Mouse (Mus musculus) neural tube, embryonic 12.5 days (tissue): ENCODE measurements at regions not wholly inside any gene's neighbourhood (a gene's known extent, or its start where the extent isn't known, plus 50 kb on each side); places are given as distances from the start of the nearest gene placed in this dataset.

Source experiments
- ATAC-seq: fragments of 200-750 bp; cut with Nextera tagmentation; 2 replicates; pipeline ENCODE4 v1.8.0; 2017; ENCODE audit warnings: low read depth, mild to moderate bottlenecking, moderate TSS enrichment, moderate library complexity; ENCODE audit not compliant: low FRiP score
- H3K27ac ChIP-seq: fragments of 300-500 bp; sonication (generic); 2 replicates; pipeline ENCODE4 v1.5.1; 2016
- H3K27me3 ChIP-seq: fragments of 300-500 bp; sonication (generic); replicated peaks from 2 replicates; pipeline ENCODE4 v1.6.1; 2016; ENCODE audit warnings: mild to moderate bottlenecking
- H3K36me3 ChIP-seq: fragments of 300-500 bp; sonication (generic); 2 replicates; pipeline ENCODE4 v1.6.1; 2016; ENCODE audit warnings: mild to moderate bottlenecking
- H3K4me1 ChIP-seq: fragments of 300-500 bp; sonication (generic); 2 replicates; pipeline ENCODE4 v1.6.1; 2016
- H3K4me2 ChIP-seq: fragments of 300-500 bp; sonication (generic); replicated peaks from 2 replicates; pipeline ENCODE4 v1.6.1; 2016; ENCODE audit warnings: mild to moderate bottlenecking
- H3K4me3 ChIP-seq: fragments of 300-500 bp; sonication (generic); 2 replicates; pipeline ENCODE4 v1.5.1; 2016
- H3K9ac ChIP-seq: fragments of 300-500 bp; sonication (generic); 2 replicates; pipeline ENCODE4 v1.6.1; 2016; ENCODE audit warnings: mild to moderate bottlenecking
- H3K9me3 ChIP-seq: fragments of 300-500 bp; sonication (generic); 2 replicates; pipeline ENCODE4 v1.6.1; 2016; ENCODE audit warnings: mild to moderate bottlenecking
- WGBS: fragments of 180-500 bp; shearing (Covaris S2); methylation state at CpG from one replicate; pipeline ENCODE4 v1.1.7; 2016; 5-methylcytosine and 5-hydroxymethylcytosine counted together

GRCm38 (mm10) chr10:109515225-109515624 lies 504.4 kb upstream of the Syt1 start:
- no peaks in the 10 kb centered on the region for H3K36me3 ChIP-seq
- H3K4me2 ChIP-seq: no peak overlapping the region
- H3K27me3 ChIP-seq: no peaks in the 10 kb centered on the region
- ATAC-seq: no peak
- no peak overlapping the region for H3K9ac ChIP-seq
- no peak overlapping the region for H3K4me3 ChIP-seq
- H3K27ac ChIP-seq: no peak overlapping the region
- H3K4me1 ChIP-seq: no peaks in the 10 kb centered on the region
- 94% methylated on average over 3 of the region's 3 CpGs for WGBS
- H3K9me3 ChIP-seq: no peaks in the 10 kb centered on the region

- no peaks in the 10 kb centered on the region for H3K27me3 ChIP-seq
- no peaks in the 10 kb centered on the region for H3K4me1 ChIP-seq
- H3K9ac ChIP-seq: no peak overlapping the region
- H3K36me3 ChIP-seq: no peaks in the 10 kb centered on the region
- WGBS: 83% methylated on average over 1 of the region's 1 CpGs
- H3K4me3 ChIP-seq: no peak overlapping the region
- H3K27ac ChIP-seq: no peak overlapping the region
- no peaks in the 10 kb centered on the region for H3K9me3 ChIP-seq
- ATAC-seq: no peak
- H3K4me2 ChIP-seq: no peak overlapping the region
Observed at GRCm38 (mm10) chr10:109510917-109511715, 500.3 kb upstream of the Syt1 start.

GRCm38 (mm10) chr10:109508553-109508952 lies 497.8 kb upstream of the Syt1 start:
- Histone ChIP-seq H3K9me3 (no peaks in the 10 kb centered on the region), H3K4me1 (no peaks in the 10 kb centered on the region), H3K36me3 (no peaks in the 10 kb centered on the region), H3K27ac (no peak overlapping the region), H3K9ac (no peak overlapping the region), H3K27me3 (no peaks in the 10 kb centered on the region), H3K4me2 (no peak overlapping the region), H3K4me3 (no peak overlapping the region)
- no peak for ATAC-seq
- WGBS: 68% methylated on average over 1 of the region's 1 CpGs

GRCm38 (mm10) chr10:109507228-109507627 lies 496.4 kb upstream of the Syt1 start:
- no peaks in the 10 kb centered on the region for H3K36me3 ChIP-seq
- no peaks in the 10 kb centered on the region for H3K27me3 ChIP-seq
- no peak for ATAC-seq
- H3K4me2 ChIP-seq: no peak overlapping the region
- H3K4me3 ChIP-seq: no peak overlapping the region
- H3K4me1 ChIP-seq: no peaks in the 10 kb centered on the region
- H3K9ac ChIP-seq: no peak overlapping the region
- no peaks in the 10 kb centered on the region for H3K9me3 ChIP-seq
- WGBS: 80% methylated on average over 3 of the region's 3 CpGs
- H3K27ac ChIP-seq: no peak overlapping the region

GRCm38 (mm10) chr10:109504683-109505082 lies 493.9 kb upstream of the Syt1 start:
- 56% methylated on average over 4 of the region's 4 CpGs for WGBS
- no peaks in the 10 kb centered on the region for H3K36me3 ChIP-seq

GRCm38 (mm10) chr10:109500861-109501260 lies 490.1 kb upstream of the Syt1 start:
- H3K27ac ChIP-seq: no peak overlapping the region
- no peak overlapping the region for H3K9ac ChIP-seq
- H3K4me2 ChIP-seq: no peak overlapping the region
- H3K4me3 ChIP-seq: no peak overlapping the region
- no peaks in the 10 kb centered on the region for H3K9me3 ChIP-seq
- ATAC-seq: no peak
- H3K36me3 ChIP-seq: no peaks in the 10 kb centered on the region
- H3K27me3 ChIP-seq: no peaks in the 10 kb centered on the region
- no peaks in the 10 kb centered on the region for H3K4me1 ChIP-seq

More at GRCm38 (mm10) chr10:109504683-109505082, 493.9 kb upstream of the Syt1 start:
- H3K27me3 ChIP-seq: no peaks in the 10 kb centered on the region
- ATAC-seq: no peak
- no peak overlapping the region for H3K27ac ChIP-seq
- no peak overlapping the region for H3K4me3 ChIP-seq
- no peak overlapping the region for H3K4me2 ChIP-seq
- no peaks in the 10 kb centered on the region for H3K9me3 ChIP-seq
- H3K4me1 ChIP-seq: no peaks in the 10 kb centered on the region
- no peak overlapping the region for H3K9ac ChIP-seq

GRCm38 (mm10) chr10:109498301-109498700 lies 487.5 kb upstream of the Syt1 start:
- no peak overlapping the region for H3K9ac ChIP-seq
- no peaks in the 10 kb centered on the region for H3K4me1 ChIP-seq
- 63% methylated on average over 3 of the region's 3 CpGs for WGBS
- ATAC-seq: no peak
- no peak overlapping the region for H3K4me3 ChIP-seq
- H3K9me3 ChIP-seq: no peaks in the 10 kb centered on the region
- no peak overlapping the region for H3K4me2 ChIP-seq
- no peaks in the 10 kb centered on the region for H3K36me3 ChIP-seq
- no peaks in the 10 kb centered on the region for H3K27me3 ChIP-seq
- H3K27ac ChIP-seq: no peak overlapping the region

- H3K9ac ChIP-seq: no peak overlapping the region
- no peaks in the 10 kb centered on the region for H3K36me3 ChIP-seq
- WGBS: 86% methylated on average over 10 of the region's 10 CpGs
- H3K27ac ChIP-seq: no peak overlapping the region
- H3K27me3 ChIP-seq: no peaks in the 10 kb centered on the region
- no peak overlapping the region for H3K4me3 ChIP-seq
- H3K4me2 ChIP-seq: no peak overlapping the region
- H3K4me1 ChIP-seq: no peaks in the 10 kb centered on the region
- H3K9me3 ChIP-seq: no peaks in the 10 kb centered on the region
- 0 out of 2 replicates have a peak, but pooled peaks have one; percentile 17 for ATAC-seq
Observed at GRCm38 (mm10) chr10:109496161-109496560, 485.4 kb upstream of the Syt1 start.

GRCm38 (mm10) chr10:109490765-109491164 lies 480.0 kb upstream of the Syt1 start:
- no peaks in the 10 kb centered on the region for H3K4me1 ChIP-seq
- no peaks in the 10 kb centered on the region for H3K36me3 ChIP-seq
- no peak overlapping the region for H3K4me2 ChIP-seq
- H3K27me3 ChIP-seq: no peaks in the 10 kb centered on the region
- H3K9me3 ChIP-seq: no peaks in the 10 kb centered on the region
- H3K4me3 ChIP-seq: no peak overlapping the region
- no peak for ATAC-seq
- no peak overlapping the region for H3K9ac ChIP-seq
- WGBS: 88% methylated on average over 4 of the region's 4 CpGs
- no peak overlapping the region for H3K27ac ChIP-seq

GRCm38 (mm10) chr10:109488000-109488399 lies 477.2 kb upstream of the Syt1 start:
- H3K27me3 ChIP-seq: no peaks in the 10 kb centered on the region
- ATAC-seq: no peak
- no peaks in the 10 kb centered on the region for H3K9me3 ChIP-seq
- H3K27ac ChIP-seq: no peak overlapping the region
- H3K4me3 ChIP-seq: no peak overlapping the region
- no peak overlapping the region for H3K9ac ChIP-seq
- WGBS: 86% methylated on average over 1 of the region's 1 CpGs
- no peaks in the 10 kb centered on the region for H3K4me1 ChIP-seq
- H3K4me2 ChIP-seq: no peak overlapping the region
- no peaks in the 10 kb centered on the region for H3K36me3 ChIP-seq

- H3K9me3 ChIP-seq: no peaks in the 10 kb centered on the region
- H3K9ac ChIP-seq: no peak overlapping the region
- no peaks in the 10 kb centered on the region for H3K27me3 ChIP-seq
- H3K4me1 ChIP-seq: no peaks in the 10 kb centered on the region
- WGBS: 84% methylated on average over 7 of the region's 7 CpGs
- no peak overlapping the region for H3K4me3 ChIP-seq
- H3K4me2 ChIP-seq: no peak overlapping the region
- H3K27ac ChIP-seq: no peak overlapping the region
- ATAC-seq: no peak
- no peaks in the 10 kb centered on the region for H3K36me3 ChIP-seq
Observed at GRCm38 (mm10) chr10:109486917-109487604, 476.3 kb upstream of the Syt1 start.

GRCm38 (mm10) chr10:109480551-109480950 lies 469.8 kb upstream of the Syt1 start:
- H3K27ac ChIP-seq: no peak overlapping the region
- H3K4me1 ChIP-seq: no peaks in the 10 kb centered on the region
- H3K9me3 ChIP-seq: no peaks in the 10 kb centered on the region
- no peak overlapping the region for H3K9ac ChIP-seq
- ATAC-seq: no peak
- no peak overlapping the region for H3K4me3 ChIP-seq
- no peaks in the 10 kb centered on the region for H3K27me3 ChIP-seq
- no peaks in the 10 kb centered on the region for H3K36me3 ChIP-seq
- H3K4me2 ChIP-seq: no peak overlapping the region

GRCm38 (mm10) chr10:109479941-109480340 lies 469.2 kb upstream of the Syt1 start:
- Histone ChIP-seq H3K27ac (no peak overlapping the region), H3K4me3 (no peak overlapping the region), H3K9me3 (no peaks in the 10 kb centered on the region), H3K36me3 (no peaks in the 10 kb centered on the region), H3K27me3 (no peaks in the 10 kb centered on the region), H3K4me1 (no peaks in the 10 kb centered on the region), H3K9ac (no peak overlapping the region), H3K4me2 (no peak overlapping the region)
- no peak for ATAC-seq
- 76% methylated on average over 5 of the region's 5 CpGs for WGBS
